Mouse (Mus musculus) heart, postnatal 25 days (tissue): ENCODE results near the gene Gm17545. TPM values are rescaled to one million over a fixed set of nuclear protein-coding genes. Genes with fewer than 3 reads are reported as not detected.
"Not testable (repeated sequence)": the region's sequence is repeated elsewhere in the genome, so short reads cannot be mapped to it uniquely, and the experiment has no call there.

Experiments
- DNase-seq: peaks from one replicate; pipeline ENCODE4 v3.0.0; 2022; ENCODE audit warnings: low spot score
- intact Hi-C: fragments of 180-260 bp; cut with DNase I; formaldehyde crosslinking; loops from one replicate; pipeline ENCODE4 v1.15.1; 2025
- total RNA-seq, 2 experiments: library from RNA; stranded (reverse); gene quantifications; 2 replicates each; pipeline ENCODE4 v1.2.3; 2021

Gene Gm17545
- not detected for total RNA-seq

DNA sequence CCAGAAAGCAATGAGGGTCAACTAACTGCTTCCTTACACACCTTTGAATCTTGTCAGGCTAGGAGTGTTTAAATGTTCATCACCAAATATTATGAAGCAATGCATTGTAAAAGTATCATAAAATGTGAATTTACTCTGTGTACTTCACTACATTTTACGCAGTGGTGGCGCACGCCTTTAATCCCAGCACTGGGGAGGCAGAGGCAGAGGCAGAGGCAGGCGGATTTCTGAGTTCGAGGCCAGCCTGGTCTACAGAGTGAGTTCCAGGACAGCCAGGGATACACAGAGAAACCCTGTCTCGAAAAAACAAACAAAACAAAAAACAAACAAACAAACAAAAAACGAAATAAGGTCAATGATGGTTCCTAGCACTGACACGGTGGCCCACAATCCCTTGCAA lies at the start of gene Gm17545:
Gm17545 (plus strand) TSS at position 301 of the 400 bp plus-strand sequence.
- DNase-seq, intact Hi-C loops: not testable (repeated sequence)

DNA sequence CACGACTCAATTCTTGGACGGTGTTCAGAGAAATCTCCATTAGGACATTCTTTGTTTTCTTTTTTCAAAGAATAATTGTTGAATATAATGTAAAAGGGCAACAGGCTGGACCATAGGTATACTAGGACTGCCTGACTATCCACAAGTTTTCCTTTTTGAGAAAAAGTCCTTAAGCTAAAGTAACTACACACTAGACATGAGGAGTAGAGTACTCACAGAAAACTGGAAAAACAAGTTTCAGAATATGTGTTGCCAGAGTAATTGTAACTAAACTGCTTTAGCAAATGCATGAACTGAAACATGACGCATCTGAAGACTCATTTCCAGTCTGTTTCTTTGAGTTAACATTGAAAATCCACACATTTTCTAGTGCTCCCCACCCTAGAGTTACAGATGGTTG lies 48.7 kb upstream of the Gm17545 start:
- intact Hi-C loops = no loop called here
- DNase-seq = no peak

DNA sequence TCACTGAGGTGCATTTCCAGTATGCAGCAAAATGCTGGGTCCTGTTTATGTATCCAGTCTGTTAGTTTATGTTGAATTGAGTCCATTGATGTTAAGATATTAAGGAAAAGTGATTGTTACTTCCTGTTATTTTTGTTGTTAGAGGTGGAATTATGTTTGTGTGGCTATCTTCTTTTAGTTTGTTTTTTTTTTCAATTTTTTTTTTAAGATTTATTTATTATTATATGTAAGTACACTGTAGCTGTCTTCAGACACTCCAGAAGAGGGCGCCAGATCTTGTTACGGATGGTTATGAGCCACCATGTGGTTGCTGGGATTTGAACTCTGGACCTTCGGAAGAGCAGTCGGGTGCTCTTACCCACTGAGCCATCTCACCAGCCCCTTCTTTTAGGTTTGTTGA lies 46.5 kb upstream of the Gm17545 start:
- not testable (repeated sequence) for DNase-seq
- intact Hi-C loops = loop anchor here (2.0 kb wide), 1 partner anchor 339 kb away; no protein-coding TSS in a partner anchor

DNA sequence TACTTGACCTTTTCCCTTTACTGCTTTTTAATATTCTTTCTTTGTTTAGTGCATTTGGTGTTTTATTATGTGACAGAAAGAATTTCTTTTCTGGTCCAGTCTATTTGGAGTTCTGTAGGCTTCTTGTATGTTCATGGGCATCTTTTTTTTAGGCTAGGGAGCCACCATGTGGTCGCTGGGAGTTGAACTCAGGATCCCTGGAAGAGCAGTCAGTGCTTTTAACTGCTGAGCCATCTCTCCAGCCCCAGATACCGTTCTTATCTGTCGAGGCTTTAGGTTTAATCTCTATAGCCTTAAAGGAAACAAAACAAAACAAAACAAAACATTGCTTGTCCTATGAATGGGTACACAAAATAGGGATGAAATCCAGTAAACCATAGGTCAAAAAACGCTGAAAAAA lies 45.7 kb upstream of the Gm17545 start:
- intact Hi-C loops, DNase-seq: not testable (repeated sequence)

DNA sequence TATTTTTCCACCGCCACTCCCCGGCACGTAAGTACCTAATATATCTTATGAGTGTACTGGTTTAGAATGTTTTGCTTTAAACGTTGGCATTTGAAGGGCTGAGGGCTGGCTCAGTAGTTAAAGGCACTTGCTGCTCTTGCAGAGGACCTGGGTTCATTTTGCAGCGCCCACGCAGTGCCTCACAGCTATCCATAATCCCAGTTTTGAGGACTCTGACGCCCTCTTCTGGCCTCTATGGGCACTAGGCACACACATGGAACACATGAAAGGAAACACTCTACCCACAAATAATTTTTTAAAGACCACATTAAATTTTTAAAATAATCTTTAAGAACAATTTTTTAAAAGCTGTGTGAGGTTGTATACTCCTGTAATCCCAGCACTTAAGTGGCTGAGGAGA lies 44.6 kb upstream of the Gm17545 start:
- no peak for DNase-seq
- intact Hi-C loops = no loop called here

DNA sequence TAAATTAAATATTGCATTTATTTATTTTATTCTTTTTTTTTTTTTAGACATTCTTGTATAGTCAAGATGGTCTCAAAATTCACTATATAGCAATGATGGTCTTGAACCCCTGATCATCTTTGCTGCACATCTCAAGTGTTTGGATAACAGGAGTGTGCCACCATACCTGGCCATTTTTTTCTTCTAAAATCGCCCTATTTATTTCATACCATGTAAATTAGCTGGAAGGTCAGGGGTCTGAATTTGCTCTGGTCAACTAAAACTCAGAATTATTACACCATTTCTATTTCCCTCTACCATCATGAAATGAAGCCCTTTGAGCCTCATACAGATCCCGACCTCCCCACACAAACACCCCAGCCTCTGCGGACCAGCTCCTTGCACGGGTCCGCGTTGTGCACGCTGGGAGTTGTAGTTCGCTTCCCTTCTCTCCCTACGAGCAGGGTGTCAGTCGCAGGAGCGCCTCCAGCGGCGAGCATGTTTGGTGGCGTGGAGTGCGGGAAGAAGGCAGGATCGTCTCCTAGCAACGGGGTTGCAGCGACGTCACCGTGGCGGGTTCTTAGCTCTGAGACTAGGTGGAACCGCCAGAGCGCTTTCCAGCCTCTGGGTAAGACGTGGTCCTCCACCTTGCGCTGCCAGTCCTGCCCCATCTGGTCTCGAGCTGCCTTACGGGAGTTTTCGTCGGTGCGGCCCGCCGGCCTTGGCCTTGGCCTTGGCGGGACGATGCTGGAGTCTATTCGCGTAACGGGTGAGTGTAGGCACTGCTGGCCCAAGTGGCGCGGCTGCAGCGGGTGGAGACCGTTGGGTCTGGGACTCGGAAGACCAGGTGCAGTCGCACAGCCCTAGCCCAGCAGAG lies 42.9 kb upstream of the Gm17545 start, which contains the start of gene 9530077C05Rik:
9530077C05Rik (plus strand) TSS at position 512 of the 856 bp plus-strand sequence.
- intact Hi-C loops = loop anchor here (5.0 kb wide), 2 partner anchors 179 to 254 kb away; partner anchors contain the start of gene Pigyl

DNA sequence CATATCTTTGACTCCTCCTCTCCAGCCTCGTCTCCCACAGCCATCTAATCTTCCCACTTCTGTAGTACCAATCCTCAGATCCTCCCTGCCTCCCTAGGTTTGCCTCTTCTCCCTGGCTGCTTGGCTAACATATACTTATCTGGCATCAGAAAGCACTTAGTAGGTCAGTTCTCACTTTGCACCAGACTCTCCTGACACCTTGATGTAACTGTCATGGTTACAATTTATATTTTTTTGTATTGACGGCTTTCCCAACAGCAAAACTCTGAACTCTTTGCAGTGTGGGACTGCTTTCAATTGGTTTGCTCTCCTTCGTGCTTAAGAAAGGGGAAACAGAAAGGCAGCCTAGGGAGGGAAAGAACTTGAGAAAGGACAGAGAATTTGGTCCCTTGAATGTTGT lies 37.9 kb upstream of the Gm17545 start:
- DNase-seq = no peak
- intact Hi-C loops = no loop called here

More for the DNA sequence above, 42.9 kb upstream of the Gm17545 start, which contains the start of gene 9530077C05Rik:
- DNase-seq = peak; percentile 93

DNA sequence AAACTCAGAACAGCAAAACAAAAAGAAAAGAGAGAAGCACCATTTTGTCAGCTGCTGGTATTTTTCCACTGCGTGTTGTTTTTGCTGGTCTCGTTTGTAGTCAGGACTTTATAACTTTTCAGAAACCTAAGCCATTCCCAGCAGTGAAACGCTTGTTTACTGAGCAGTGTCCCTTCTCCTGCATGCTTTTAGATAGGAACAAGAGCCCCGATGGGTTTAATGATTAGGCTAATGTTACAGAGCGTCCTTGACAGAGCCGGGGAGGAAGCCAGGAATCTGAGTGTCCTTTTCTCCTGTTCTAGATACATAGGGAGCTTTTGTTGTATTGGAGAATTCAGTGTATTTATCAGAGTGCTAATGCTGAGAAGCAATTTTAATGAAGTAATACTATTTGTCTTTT lies 36.5 kb upstream of the Gm17545 start:
- intact Hi-C loops = no loop called here
- no peak for DNase-seq

DNA sequence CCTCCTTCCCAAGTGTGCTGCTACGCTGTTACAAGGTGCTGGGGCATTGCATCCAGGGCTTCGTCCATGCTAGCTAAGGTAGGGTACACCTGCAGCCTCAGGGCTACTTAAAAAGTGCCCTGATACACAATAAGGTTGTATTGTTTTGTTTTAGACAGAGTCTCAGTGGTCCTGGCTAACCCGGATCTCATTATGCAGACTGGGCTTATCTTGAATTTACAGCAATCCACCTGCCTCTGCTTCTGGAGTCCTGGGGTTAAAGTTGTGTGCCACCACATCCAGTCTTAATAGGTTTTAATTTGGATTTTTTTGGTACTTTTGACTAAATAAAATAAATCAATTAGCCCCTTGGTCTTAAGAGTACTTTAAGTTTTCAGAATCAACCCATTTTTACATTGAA lies 34.2 kb upstream of the Gm17545 start:
- intact Hi-C loops = no loop called here

DNA sequence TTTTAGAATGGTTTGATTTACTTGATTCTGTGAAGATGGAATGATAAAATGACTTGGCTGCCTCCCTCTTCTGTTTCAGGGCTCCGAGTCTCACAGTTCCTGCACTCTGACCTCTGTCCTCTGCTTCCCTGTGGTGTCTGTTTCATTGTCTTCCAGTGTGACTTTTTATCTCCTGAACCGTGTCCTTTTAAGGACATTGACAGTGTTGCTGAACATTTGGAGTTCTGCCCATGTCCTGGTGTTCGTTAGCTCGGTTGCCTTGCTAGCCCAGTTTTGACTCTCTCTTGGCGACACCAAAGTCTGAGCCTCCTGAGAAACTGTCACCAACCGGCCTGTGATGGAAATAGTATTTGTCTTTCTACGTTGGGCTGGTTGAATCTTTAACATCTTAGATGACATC lies 33.6 kb upstream of the Gm17545 start:
- DNase-seq = no peak

More for the DNA sequence above, 34.2 kb upstream of the Gm17545 start:
- DNase-seq = no peak

DNA sequence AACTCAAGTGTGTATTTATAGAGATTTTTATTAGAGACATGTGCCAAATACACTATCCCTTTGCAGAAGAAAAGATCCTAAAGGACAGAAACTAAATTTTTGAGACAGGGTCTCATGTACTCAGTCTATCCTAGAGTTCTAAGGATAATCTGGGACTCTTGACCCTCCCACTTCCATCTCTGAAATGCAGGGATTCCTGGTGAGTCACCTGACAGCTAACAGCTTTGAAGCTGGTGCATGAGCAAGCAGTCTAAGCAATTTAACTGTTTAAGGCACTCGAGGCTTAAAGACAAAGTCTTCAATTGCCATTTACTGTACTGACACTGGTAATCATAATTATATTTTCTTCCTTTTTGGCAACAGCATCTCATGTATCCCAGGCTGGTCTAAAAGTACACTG lies 31.5 kb upstream of the Gm17545 start:
- intact Hi-C loops = no loop called here
- no peak for DNase-seq

More for the DNA sequence above, 33.6 kb upstream of the Gm17545 start:
- intact Hi-C loops = no loop called here

DNA sequence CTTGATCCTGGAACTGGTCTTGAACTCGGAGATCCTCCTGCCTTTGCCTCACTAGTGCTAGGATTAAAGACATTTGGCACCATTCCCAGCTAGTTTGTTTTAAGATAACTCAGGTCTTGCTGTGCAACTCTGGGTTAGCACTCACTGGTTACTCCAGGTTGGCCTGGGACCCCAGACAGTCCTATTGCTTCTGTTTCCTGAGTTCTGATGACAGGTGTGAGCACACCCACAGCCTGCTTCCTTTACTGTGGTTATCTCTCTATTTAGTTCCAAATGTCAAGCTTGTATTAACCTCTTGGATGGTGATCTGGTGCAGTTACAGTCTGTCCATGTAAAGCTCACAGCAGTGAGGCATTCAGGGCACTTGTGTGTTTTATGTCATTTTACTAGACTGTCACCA lies 30.6 kb upstream of the Gm17545 start:
- DNase-seq = no peak
- intact Hi-C loops = no loop called here

DNA sequence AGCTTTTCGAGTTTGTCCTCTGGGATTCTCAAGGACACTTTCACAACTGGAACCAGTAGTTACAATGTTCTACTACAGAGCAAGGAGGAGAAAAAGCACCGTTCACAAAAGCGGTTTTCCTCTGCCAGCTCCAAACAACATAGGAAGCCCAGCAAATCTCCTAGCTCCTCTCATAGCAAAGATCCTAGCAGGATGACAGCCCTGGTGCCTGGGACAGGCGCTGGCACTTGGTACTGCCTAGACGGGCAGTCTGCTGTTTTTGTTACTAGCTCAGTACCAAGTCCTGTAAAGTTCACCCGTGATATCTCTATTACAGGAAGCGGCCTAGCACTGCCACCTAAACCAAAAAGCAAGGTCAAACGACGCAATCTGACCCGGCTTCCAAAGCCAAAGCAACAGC lies 29.9 kb upstream of the Gm17545 start:
- intact Hi-C loops = no loop called here
- no peak for DNase-seq

DNA sequence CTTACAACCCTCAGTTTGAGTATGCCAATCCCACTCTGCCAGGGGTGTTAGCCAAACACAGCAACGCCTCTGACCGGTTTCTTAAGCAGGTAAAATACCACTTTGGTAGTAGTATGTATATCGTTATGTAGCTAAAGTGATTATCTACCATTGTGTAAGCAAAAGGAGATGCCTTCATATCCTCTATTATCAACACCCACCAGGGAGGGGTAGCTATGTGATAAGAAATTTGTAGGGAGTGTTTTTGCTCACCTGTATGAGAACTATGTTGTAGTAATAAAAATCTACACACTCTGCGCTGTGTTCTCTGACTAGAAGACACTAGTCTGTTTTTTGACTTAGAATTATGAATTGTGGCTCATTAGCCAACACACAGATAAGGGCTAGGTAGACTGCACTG lies 29.4 kb upstream of the Gm17545 start:
- intact Hi-C loops = no loop called here
- no peak for DNase-seq

DNA sequence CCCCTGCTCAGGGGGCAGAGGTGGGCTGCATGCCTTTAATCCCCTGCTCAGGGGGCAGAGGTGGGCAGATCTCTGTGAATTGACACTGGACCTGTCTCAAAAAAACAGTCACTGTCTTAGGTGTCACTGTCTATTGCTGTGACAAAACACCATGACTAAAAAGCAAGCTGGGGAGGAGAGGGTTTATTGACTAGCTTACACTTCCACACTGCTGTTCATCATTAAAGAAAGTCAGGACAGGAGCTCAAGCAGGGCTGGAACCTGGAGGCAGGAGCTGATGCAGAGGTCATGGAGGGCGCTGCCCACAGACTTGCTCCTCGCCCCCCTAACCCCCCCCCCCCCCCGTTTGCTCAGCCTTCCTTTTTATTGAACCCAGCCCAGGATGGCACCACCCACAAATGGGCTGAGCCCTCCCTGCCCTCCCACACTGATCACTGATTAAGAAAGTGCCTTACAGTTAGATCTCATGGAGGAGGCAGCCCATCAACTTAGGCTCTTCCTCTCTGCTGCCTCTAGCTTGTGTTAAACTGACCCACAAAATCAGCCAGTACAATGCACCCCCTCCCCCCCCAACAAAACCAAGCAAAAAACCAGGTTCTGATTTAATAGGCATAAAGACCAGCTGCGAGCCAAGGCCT lies 25.9 kb upstream of the Gm17545 start:
- intact Hi-C loops = no loop called here

DNA sequence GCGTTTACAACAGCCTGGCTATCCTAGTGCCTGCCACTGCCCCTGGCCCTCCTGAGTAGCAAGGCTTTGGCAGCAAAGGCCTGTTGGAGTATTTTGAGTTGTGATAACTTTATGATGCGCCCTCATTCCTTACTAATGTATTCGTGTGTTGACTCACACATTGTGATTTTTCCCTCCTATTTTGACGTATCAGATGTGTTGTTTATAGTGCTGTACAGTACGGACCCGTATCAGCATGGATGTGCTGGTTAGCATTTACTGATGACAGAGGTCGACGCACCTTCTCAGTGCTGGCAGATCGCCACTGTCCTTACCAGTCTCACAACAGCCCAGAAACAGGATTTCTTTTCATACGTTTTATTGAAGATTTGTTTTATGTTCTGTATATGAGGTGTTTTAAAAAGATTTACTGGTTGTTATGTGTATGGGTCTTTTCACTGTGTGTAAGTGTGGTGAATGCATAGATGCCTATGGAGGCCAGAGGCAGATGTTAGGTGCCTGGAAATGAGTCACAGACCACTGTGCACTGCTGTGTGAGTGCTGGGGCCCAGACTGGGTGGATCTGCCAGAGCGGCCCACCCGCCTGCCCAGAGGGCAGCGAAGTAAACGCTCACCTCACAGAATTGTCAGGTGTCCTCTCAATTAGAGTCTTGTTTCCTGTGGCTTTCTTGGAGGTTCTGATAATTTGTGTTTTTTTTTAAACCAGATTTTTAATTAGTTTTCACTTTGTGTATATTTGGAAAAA lies 25.3 kb upstream of the Gm17545 start:
- intact Hi-C loops = no loop called here
- DNase-seq = no peak

More for the DNA sequence above, 25.9 kb upstream of the Gm17545 start:
- DNase-seq = no peak

DNA sequence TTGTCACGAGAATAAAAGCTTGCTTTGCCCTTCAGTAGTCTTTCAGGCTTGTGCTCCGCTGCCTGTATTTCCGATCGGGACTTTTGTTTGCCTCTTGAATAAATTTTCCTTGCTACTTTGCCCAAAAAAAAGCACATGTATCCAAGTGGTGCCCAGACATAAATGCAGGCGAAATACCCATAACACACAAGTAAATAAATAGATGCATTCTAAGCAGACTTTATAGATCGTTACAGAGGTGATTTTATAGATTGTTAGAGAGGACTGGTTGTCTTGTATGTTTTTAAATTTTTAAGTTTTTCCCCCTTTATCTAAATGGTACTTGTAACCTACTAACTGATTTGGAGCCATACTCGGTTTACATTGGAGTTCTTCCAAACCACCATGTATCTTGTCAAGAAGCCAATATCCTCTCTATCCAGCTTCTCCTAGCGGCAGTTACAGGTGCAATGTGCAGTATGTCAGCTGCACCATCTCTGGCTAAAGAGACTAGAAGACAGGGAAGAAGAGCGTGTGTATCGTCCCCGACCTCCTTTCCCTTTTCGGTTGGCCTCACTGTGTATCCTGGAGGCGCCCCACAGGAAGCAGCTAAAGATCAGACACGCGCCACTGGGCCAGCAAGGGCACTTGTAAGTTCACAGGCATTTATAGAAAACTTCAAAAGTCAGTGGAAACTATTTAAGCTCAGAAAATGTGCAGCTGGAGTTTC lies 24.4 kb upstream of the Gm17545 start:
- intact Hi-C loops = no loop called here
- DNase-seq = no peak

DNA sequence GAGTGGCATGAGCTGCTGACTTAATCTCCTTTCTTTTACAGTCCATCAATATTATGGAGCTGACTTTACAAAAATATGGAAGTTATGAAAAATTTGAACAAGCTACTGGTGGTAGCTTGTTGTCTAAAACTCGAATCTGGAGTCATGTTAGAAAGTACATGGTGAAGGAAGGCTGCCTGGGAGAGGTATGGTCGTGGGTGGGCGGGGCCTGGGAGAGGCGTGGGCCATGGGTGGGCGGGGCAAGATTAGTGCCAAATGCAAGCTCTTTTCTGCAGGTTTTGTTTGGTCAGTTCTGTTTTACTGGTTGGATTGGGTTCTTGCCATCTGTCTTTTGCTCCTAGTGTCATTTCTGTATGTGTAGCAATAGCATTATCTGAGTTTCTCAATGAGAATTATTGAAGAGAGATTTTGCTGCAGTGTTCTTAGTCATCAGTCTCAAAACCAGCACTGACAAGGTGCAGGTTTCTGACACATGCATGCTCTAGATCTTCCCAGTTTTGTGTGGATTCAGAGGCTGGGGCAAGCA lies 23.7 kb upstream of the Gm17545 start:
- DNase-seq = no peak
- intact Hi-C loops = no loop called here

DNA sequence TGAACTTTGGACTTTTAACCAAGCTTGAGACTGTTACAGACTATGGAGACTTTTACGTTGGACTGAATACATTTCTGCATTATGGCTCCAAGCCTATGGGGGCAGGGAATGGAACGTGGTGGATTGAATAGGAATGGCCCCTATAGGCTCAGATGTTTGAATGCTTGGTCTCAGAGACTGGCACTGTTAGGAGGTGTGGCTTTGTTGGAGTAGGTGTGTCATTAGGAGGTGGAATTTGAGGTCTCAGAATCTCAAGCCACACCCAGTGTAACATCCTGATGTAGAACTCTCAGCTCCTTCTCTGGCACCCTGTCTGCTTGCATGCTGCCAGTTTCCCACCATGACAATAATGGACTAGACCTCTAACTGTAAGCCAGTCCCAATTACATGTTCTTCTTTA lies 20.9 kb upstream of the Gm17545 start:
- intact Hi-C loops = no loop called here

DNA sequence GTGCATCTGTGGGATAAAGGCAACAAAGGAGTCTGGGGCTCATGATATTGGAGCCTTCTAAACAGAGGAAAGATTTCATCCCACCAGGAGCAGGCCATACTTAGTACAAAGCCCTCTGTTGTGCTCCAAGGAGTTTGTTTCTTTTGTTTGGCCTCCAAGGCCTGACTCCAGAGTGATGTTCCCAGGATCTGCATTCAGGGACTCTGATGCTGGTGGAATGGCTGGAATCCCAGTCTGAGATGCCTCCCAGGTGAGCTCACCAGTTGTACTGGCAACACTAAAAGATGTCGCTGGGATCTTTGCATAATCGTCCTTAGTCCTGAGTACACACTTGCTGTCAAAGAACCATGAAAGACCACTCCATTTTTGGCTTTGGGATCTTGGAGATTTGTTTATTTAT lies 20.0 kb upstream of the Gm17545 start:
- DNase-seq = no peak
- intact Hi-C loops = no loop called here

More for the DNA sequence above, 20.9 kb upstream of the Gm17545 start:
- DNase-seq = no peak
